Mouse (Mus musculus) ES-E14 (cell line): ENCODE data around the gene Unc13c. TPM values are rescaled to one million over a fixed set of nuclear protein-coding genes. Genes with fewer than 3 reads are reported as not detected.

Experiments
- DNase-seq: peaks from one replicate; pipeline ENCODE4 v3.0.0-alpha.2; 2013; ENCODE audit warnings: low read depth, low spot score
- H3K27ac ChIP-seq: 2 replicates; pipeline ENCODE4 v1.5.1; 2012; ENCODE audit warnings: low read depth, mild to moderate bottlenecking, low read length, moderate library complexity, mixed read lengths; ENCODE audit not compliant: poor library complexity, insufficient read depth, severe bottlenecking
- H3K36me3 ChIP-seq: 2 replicates; pipeline ENCODE4 v1.6.1; 2012; ENCODE audit warnings: mild to moderate bottlenecking, low read length, moderate library complexity, mixed read lengths; ENCODE audit not compliant: control insufficient read depth, poor library complexity, insufficient read depth, severe bottlenecking
- H3K4me1 ChIP-seq, 2 experiments: fragments of 150-350 bp in 1 of 2; sonication (generic) in 1 of 2; 2 replicates each; pipeline ENCODE4 v1.6.1; 2012; ENCODE audit warnings: low read length in 2 of 2, mild to moderate bottlenecking in 1 of 2, mixed read lengths in 1 of 2; ENCODE audit not compliant: control insufficient read depth in 2 of 2, insufficient read depth in 2 of 2, poor library complexity in 1 of 2
- H3K4me3 ChIP-seq, 2 experiments: fragments of 150-350 bp in 1 of 2; sonication (generic) in 1 of 2; 2 replicates each; pipeline ENCODE4 v1.5.1; 2012; ENCODE audit warnings: low read length in 2 of 2, low read depth in 1 of 2, mild to moderate bottlenecking in 1 of 2, mixed read lengths in 1 of 2; ENCODE audit not compliant: insufficient read depth in 1 of 2, poor library complexity in 1 of 2, severe bottlenecking in 1 of 2
- H3K9ac ChIP-seq: 2 replicates; pipeline ENCODE4 v1.6.1; 2012; ENCODE audit warnings: low read depth, mild to moderate bottlenecking, low read length, mixed read lengths; ENCODE audit not compliant: poor library complexity, insufficient read depth, severe bottlenecking
- H3K9me3 ChIP-seq: fragments of 150-350 bp; sonication (generic); 2 replicates; pipeline ENCODE4 v1.6.1; 2012; ENCODE audit warnings: low read depth, mild to moderate bottlenecking, low read length; ENCODE audit not compliant: control insufficient read depth, insufficient read depth
- CHD2 ChIP-seq: IDR thresholded peaks from 2 replicates; pipeline ENCODE4 v1.6.1; 2014; ENCODE audit warnings: mild to moderate bottlenecking, low read depth, low read length, inconsistent platforms
- HCFC1 ChIP-seq: IDR thresholded peaks from 2 replicates; pipeline ENCODE4 v1.6.1; 2012; ENCODE audit warnings: low read length, inconsistent platforms, borderline replicate concordance; ENCODE audit not compliant: insufficient read depth
- MAFK ChIP-seq: IDR thresholded peaks from 2 replicates; pipeline ENCODE4 v1.6.1; 2014; ENCODE audit warnings: mild to moderate bottlenecking, low read depth, low read length, inconsistent platforms; ENCODE audit not compliant: insufficient read depth
- ZC3H11A ChIP-seq: IDR thresholded peaks from 2 replicates; pipeline ENCODE4 v1.6.1; 2012; ENCODE audit warnings: low read depth, mild to moderate bottlenecking, inconsistent platforms, low read length, borderline replicate concordance
- ZNF384 ChIP-seq: IDR thresholded peaks from 2 replicates; pipeline ENCODE4 v1.6.1; 2012; ENCODE audit warnings: low read depth, low read length, inconsistent platforms
- in situ Hi-C, 2 experiments: fragments of 600-800 bp; cut with MboI; formaldehyde crosslinking; loops; one replicate each; pipeline ENCODE4 v1.15.1; 2025; ENCODE audit warnings: low sequenced_read_pairs in 2 of 2, inconsistent platforms in 1 of 2; ENCODE audit not compliant: unreplicated experiment in 2 of 2
- total RNA-seq: library from RNA; depleted of rRNA; stranded (reverse); fragments of 300-350 nt; gene quantifications from 2 replicates; pipeline ENCODE4 v1.2.3, GENCODE M21; 2012

Unc13c gene
- total RNA-seq, 1 experiment, result under 0.01 TPM

DNA sequence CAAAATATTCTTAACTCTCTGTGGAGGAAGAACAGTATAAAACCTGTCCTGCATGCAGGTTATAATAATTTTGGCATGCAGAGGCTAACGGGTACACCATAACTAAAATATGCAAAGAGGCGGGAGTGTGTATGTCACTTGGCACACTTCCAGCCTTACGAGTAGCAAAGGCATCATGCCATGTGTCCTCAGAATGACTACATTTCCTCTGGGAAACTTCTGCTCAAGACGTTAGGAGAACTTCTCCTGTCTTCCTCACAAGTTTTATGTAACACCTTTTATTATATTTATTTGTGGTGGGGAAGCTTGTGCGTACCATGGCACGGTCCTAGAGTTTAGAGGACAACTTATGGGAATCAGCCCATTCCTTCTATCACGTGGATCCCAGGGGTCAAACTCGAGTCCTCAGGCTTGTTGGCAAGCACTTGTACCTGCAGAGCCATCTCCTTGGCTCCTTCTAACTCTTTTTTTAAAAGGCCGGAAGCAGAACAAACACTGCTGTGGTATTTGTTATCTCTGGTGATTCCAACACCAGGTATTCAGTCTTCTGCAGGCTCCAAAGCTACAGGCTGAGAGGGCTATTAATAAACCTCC is 3.3 kb downstream of the Unc13c start:
- H3K27ac ChIP-seq, result no peak overlapping the region
- in situ Hi-C loops, result no loop called here
- H3K9ac ChIP-seq, result no peak overlapping the region
- no peaks in the 10 kb centered on the region for H3K4me1 ChIP-seq
- H3K4me3 ChIP-seq, result no peak overlapping the region
- H3K36me3 ChIP-seq, result no peaks in the 10 kb centered on the region
- DNase-seq, result no peak
- TF ChIP-seq ZNF384, result no peak
- TF ChIP-seq MAFK, result no peak
- no peak for TF ChIP-seq HCFC1
- no peak for TF ChIP-seq ZC3H11A
- TF ChIP-seq CHD2, result no peak
- H3K9me3 ChIP-seq, result no peaks in the 10 kb centered on the region

GRCm38 (mm10) chr9:73962471-73962870 is 6.3 kb downstream of the Unc13c start:
- TF ChIP-seq HCFC1 (no peak), MAFK (no peak), ZNF384 (no peak), CHD2 (no peak), ZC3H11A (no peak)
- Histone ChIP-seq H3K9ac (no peak overlapping the region), H3K4me1 (no peaks in the 10 kb centered on the region), H3K27ac (no peak overlapping the region), H3K4me3 (no peak overlapping the region), H3K36me3 (no peaks in the 10 kb centered on the region), H3K9me3 (no peaks in the 10 kb centered on the region)
- DNase-seq, result no peak
- in situ Hi-C loops, result no loop called here

GRCm38 (mm10) chr9:73952331-73952730 is 16.4 kb downstream of the Unc13c start:
- Histone ChIP-seq H3K9ac (no peak overlapping the region), H3K4me1 (no peaks in the 10 kb centered on the region), H3K27ac (no peak overlapping the region), H3K9me3 (no peaks in the 10 kb centered on the region), H3K36me3 (no peaks in the 10 kb centered on the region), H3K4me3 (no peak overlapping the region)
- DNase-seq, result no peak
- in situ Hi-C loops, result no loop called here
- TF ChIP-seq MAFK, result no peak
- no peak for TF ChIP-seq ZC3H11A
- no peak for TF ChIP-seq HCFC1
- TF ChIP-seq CHD2, result no peak
- TF ChIP-seq ZNF384, result no peak

- DNase-seq, result no peak
- no peak overlapping the region for H3K4me3 ChIP-seq
- H3K9ac ChIP-seq, result no peak overlapping the region
- no peaks in the 10 kb centered on the region for H3K4me1 ChIP-seq
- H3K9me3 ChIP-seq, result no peaks in the 10 kb centered on the region
- H3K27ac ChIP-seq, result no peak overlapping the region
- TF ChIP-seq ZNF384, result no peak
- TF ChIP-seq CHD2, result no peak
- TF ChIP-seq ZC3H11A, result no peak
- TF ChIP-seq MAFK, result no peak
- no peak for TF ChIP-seq HCFC1
- in situ Hi-C loops, result no loop called here
- no peaks in the 10 kb centered on the region for H3K36me3 ChIP-seq
Observed at GRCm38 (mm10) chr9:73951586-73951985, 17.2 kb downstream of the Unc13c start.

GRCm38 (mm10) chr9:73934844-73935243 is 33.9 kb downstream of the Unc13c start:
- no peak overlapping the region for H3K27ac ChIP-seq
- no peaks in the 10 kb centered on the region for H3K9me3 ChIP-seq
- in situ Hi-C loops, result no loop called here
- no peaks in the 10 kb centered on the region for H3K4me1 ChIP-seq
- H3K9ac ChIP-seq, result no peak overlapping the region
- DNase-seq, result no peak
- H3K4me3 ChIP-seq, result no peak overlapping the region
- H3K36me3 ChIP-seq, result no peaks in the 10 kb centered on the region
- TF ChIP-seq CHD2 (no peak), ZNF384 (no peak), MAFK (no peak), HCFC1 (no peak), ZC3H11A (no peak)
